Mouse (Mus musculus) midbrain, embryonic 13.5 days (tissue): ENCODE measurements around the gene Zc3hav1. TPM values are rescaled to one million over a fixed set of nuclear protein-coding genes. Genes with fewer than 3 reads are reported as not detected.

ENCODE experiments used
- ATAC-seq: fragments of 200-750 bp; cut with Nextera tagmentation; 2 replicates; pipeline ENCODE4 v1.8.0; 2017; ENCODE audit warnings: mild to moderate bottlenecking, moderate TSS enrichment, moderate library complexity
- H3K27ac ChIP-seq: fragments of 300-500 bp; sonication (generic); 2 replicates; pipeline ENCODE4 v1.5.1; 2015; ENCODE audit warnings: inconsistent platforms, mild to moderate bottlenecking, moderate library complexity
- H3K27me3 ChIP-seq: fragments of 300-500 bp; sonication (generic); 2 replicates; pipeline ENCODE4 v1.6.1; 2015; ENCODE audit warnings: mild to moderate bottlenecking, inconsistent platforms
- H3K36me3 ChIP-seq: fragments of 300-500 bp; sonication (generic); 2 replicates; pipeline ENCODE4 v1.6.1; 2015; ENCODE audit warnings: mild to moderate bottlenecking, inconsistent platforms
- H3K4me1 ChIP-seq: fragments of 300-500 bp; sonication (generic); replicated peaks from 2 replicates; pipeline ENCODE4 v1.6.1; 2015; ENCODE audit warnings: inconsistent platforms
- H3K4me2 ChIP-seq: fragments of 300-500 bp; sonication (generic); replicated peaks from 2 replicates; pipeline ENCODE4 v1.6.1; 2015; ENCODE audit warnings: moderate library complexity, mild to moderate bottlenecking, inconsistent platforms
- H3K4me3 ChIP-seq: fragments of 300-500 bp; sonication (generic); replicated peaks from 2 replicates; pipeline ENCODE4 v1.5.1; 2015; ENCODE audit warnings: mild to moderate bottlenecking, inconsistent platforms
- H3K9ac ChIP-seq: fragments of 300-500 bp; sonication (generic); replicated peaks from 2 replicates; pipeline ENCODE4 v1.6.1; 2015; ENCODE audit warnings: mild to moderate bottlenecking, inconsistent platforms
- H3K9me3 ChIP-seq: fragments of 300-500 bp; sonication (generic); 2 replicates; pipeline ENCODE4 v1.6.1; 2016; ENCODE audit warnings: mild to moderate bottlenecking, inconsistent platforms
- WGBS: fragments of 180-500 bp; shearing (Covaris S2); methylation state at CpG from one replicate; pipeline ENCODE4 v1.1.7; 2015; 5-methylcytosine and 5-hydroxymethylcytosine counted together
- polyA plus RNA-seq: library from polyadenylated mRNA; unstranded; fragments of >200 nt; fragmentation: Nextera tagmentation; extraction: Ambion mirVana; gene quantifications from 2 replicates; pipeline ENCODE4 v1.2.1, GENCODE M21; 2015

The Zc3hav1 gene
- polyA plus RNA-seq = 0.92 and 1.3 TPM in 2 replicates

DNA sequence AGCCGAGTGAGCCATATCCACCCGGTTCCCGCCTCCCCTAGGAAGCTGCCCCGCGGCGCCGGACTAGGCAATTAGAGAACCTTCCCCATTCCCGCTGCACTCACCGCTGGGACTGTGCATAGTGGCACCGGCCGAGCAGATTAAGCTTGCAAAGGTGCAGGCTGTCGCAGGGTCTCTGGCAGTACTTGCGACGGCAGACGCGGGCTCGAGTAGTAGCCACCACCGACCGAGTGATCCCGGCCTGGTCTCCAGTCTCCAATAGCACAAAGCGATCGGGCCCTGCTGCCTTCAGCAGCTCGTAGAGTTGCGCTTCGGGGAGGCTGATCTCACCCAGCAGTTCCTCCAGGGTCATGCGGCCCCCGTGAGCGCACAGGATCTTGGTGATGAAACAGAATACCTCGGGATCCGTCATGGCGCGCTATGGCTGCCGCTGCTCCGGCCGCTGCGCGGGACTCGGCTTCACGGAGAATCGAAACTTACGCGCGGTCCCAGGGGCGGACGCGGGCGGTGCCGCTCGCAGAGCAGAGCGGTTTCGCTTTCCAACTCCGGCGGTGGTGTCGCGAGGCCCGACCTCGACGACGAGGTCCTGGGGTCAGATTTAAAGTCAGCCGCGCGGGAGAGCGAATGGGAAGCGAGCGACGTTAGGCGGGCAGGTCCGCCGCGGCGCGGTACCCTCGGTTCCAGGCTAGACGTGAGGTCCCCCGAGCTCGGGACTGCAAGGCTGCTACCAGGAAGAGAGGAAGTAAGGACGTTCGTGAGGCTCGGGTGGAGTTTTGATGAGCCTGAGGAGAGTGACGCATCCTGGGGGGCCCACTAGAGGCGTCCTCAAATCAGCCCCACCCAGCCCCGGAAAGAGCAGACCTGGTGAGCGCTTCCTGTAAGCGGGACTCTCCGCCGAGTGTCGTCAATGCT is at the start of gene Zc3hav1:
Gene Zc3hav1 (minus strand): TSS at position 793 of the 912 bp plus-strand sequence.
- Histone ChIP-seq H3K9ac (peak within 1 kb of the TSS; percentile 50; the same call in 1 of the 2 replicates), H3K9me3 (no peaks in the 10 kb centered on the region), H3K4me3 (peak within 1 kb of the TSS; percentile 47), H3K4me2 (peak within 1 kb of the TSS; percentile 61), H3K27me3 (peaks cover 86% of the 10 kb centered on the region), H3K4me1 (peaks cover 21% of the 10 kb centered on the region), H3K36me3 (no peaks in the 10 kb centered on the region), H3K27ac (no peak within 1 kb of the TSS)
- peak; percentile 74 for ATAC-seq
- under 1% methylated on average over 87 of the region's 87 CpGs for WGBS

- H3K4me3 ChIP-seq = no peak overlapping the region
- H3K9ac ChIP-seq = no peak overlapping the region
- H3K9me3 ChIP-seq = no peaks in the 10 kb centered on the region
- 82% methylated on average over 3 of the region's 3 CpGs for WGBS
- no peak overlapping the region for H3K4me2 ChIP-seq
- H3K27ac ChIP-seq = no peak overlapping the region
- no peak for ATAC-seq
- H3K4me1 ChIP-seq = no peaks in the 10 kb centered on the region
- H3K27me3 ChIP-seq = no peaks in the 10 kb centered on the region
- peaks cover 52% of the 10 kb centered on the region for H3K36me3 ChIP-seq
These were observed 35.3 kb upstream of the Zc3hav1 start for GRCm38 (mm10) chr6:38389671-38390070.

DNA sequence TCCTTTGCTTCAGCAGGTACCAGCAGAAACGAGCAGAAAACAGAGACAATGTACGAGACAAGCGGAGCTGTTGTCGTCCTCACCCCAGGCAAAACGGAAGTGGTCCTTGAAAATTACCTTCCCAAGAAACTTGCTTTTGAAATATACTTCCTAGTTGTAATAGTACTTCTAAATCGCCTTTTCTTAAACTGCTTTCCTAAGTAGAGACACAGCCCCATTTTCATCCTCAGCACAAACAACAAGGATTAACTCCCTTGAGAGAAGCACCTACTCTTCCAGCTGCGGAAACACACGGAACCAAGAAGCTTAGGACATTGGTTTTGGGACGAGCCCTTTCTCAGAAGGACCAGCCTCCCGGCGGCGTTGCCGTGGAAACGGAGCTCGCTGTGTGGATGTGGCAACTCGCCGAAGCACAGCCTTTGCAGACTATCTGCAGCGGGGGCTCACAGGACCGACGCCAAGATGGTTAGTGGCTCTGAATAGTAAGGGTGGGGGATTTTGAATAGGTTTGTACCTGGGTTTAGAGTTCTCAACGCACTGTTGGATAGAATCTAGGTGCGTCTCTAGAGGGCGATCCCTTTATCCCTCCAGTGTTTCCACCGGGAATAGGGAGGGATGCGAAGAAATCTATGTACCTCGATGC is 26.8 kb upstream of the Zc3hav1 start, which contains the start of gene Ttc26:
Gene Ttc26 (plus strand): TSS at position 341 of the 643 bp plus-strand sequence.
- no peaks in the 10 kb centered on the region for H3K9me3 ChIP-seq
- H3K27me3 ChIP-seq = no peaks in the 10 kb centered on the region
- H3K36me3 ChIP-seq = peaks cover 9% of the 10 kb centered on the region
- H3K9ac ChIP-seq = peak within 1 kb of the TSS; percentile 68
- peak; percentile 95 for ATAC-seq
- under 1% methylated on average over 26 of the region's 26 CpGs for WGBS
- H3K4me3 ChIP-seq = peak within 1 kb of the TSS; percentile 57
- H3K27ac ChIP-seq = peak within 1 kb of the TSS; percentile 59
- peak within 1 kb of the TSS; percentile 74 for H3K4me2 ChIP-seq
- peaks cover 12% of the 10 kb centered on the region for H3K4me1 ChIP-seq

DNA sequence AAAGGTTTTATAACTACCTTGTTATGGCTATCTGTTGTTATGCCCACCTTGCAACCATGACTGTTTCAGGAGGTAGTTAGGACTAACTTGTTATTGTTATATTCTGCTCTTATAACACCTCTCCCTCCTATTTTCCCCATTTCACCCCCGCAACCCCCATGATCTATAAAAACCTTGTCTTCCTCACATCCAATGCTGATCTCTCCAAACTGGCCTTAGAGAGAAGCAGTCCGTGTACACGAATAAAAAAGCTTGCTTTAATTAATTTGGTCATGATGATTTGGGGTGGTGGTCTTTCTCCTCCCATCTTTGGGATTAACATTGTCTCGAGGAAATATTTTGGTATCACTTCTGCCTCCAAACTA is 26.3 kb upstream of the Zc3hav1 start:
- Histone ChIP-seq H3K4me1 (peaks cover 12% of the 10 kb centered on the region), H3K9me3 (no peaks in the 10 kb centered on the region), H3K27ac (peak overlapping the region; percentile 59), H3K4me3 (peak overlapping the region; percentile 57), H3K36me3 (peaks cover 5% of the 10 kb centered on the region), H3K4me2 (peak overlapping the region; percentile 74), H3K9ac (peak overlapping the region; percentile 68), H3K27me3 (no peaks in the 10 kb centered on the region)
- no peak for ATAC-seq
- WGBS = 2% methylated on average over 4 of the region's 4 CpGs

DNA sequence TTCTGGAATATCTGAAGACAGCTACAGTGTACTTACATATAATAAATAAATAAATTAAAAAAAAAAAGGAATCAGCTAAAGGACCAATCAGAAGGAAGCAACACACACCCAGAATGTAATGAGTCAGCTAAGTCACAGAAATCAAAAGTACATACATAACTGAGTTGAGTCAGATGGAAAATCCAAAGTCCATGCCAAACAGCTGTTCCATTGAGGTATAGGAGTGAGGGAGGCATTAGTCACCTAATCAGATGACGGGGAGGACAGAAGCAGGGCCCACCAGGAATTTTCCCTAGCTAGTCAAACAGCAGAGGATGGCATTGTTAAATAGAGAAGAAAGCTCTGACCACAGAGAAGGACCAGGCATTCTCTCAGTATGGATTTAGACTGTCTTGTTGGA is 19.9 kb upstream of the Zc3hav1 start:
- H3K36me3 ChIP-seq = no peaks in the 10 kb centered on the region
- no peak overlapping the region for H3K4me3 ChIP-seq
- H3K4me1 ChIP-seq = no peaks in the 10 kb centered on the region
- ATAC-seq = no peak
- H3K4me2 ChIP-seq = no peak overlapping the region
- no peak overlapping the region for H3K9ac ChIP-seq
- H3K27ac ChIP-seq = no peak overlapping the region
- H3K27me3 ChIP-seq = no peaks in the 10 kb centered on the region
- H3K9me3 ChIP-seq = peaks cover 3% of the 10 kb centered on the region; the same call in 1 of the 2 replicates
- WGBS = 74% methylated on average over 1 of the region's 1 CpGs

- H3K27ac ChIP-seq = no peak overlapping the region
- no peak overlapping the region for H3K4me2 ChIP-seq
- no peak overlapping the region for H3K9ac ChIP-seq
- ATAC-seq = no peak
- H3K9me3 ChIP-seq = peaks cover 3% of the 10 kb centered on the region; the same call in 1 of the 2 replicates
- H3K4me3 ChIP-seq = no peak overlapping the region
- no peaks in the 10 kb centered on the region for H3K36me3 ChIP-seq
- no peaks in the 10 kb centered on the region for H3K4me1 ChIP-seq
- H3K27me3 ChIP-seq = no peaks in the 10 kb centered on the region
- 80% methylated on average over 3 of the region's 3 CpGs for WGBS
These were observed 15.5 kb upstream of the Zc3hav1 start for GRCm38 (mm10) chr6:38369945-38370344.

DNA sequence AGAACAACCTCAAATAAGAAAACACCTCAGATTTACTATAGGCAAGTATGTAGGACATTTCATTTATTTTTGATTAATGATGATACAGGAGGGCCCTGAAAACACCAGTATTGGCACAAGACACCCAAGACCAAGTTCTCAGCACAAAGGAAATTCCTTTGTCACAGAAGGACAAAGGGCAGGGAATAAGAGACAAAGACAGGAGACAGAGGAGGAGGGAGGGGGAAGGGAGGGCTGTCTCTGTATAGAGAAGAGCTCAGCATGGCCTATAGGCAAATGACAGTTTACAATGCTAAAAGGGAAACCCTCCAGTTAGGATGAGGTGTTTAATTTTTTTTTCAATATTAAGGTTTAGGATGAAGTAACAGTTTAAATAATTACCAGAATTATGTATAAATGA is 9.7 kb upstream of the Zc3hav1 start:
- Histone ChIP-seq H3K9ac (no peak overlapping the region), H3K36me3 (no peaks in the 10 kb centered on the region), H3K4me1 (no peaks in the 10 kb centered on the region), H3K4me3 (no peak overlapping the region), H3K9me3 (no peaks in the 10 kb centered on the region), H3K27ac (no peak overlapping the region), H3K27me3 (no peaks in the 10 kb centered on the region), H3K4me2 (no peak overlapping the region)
- no peak for ATAC-seq

GRCm38 (mm10) chr6:38363370-38363769 is 9.0 kb upstream of the Zc3hav1 start:
- no peak overlapping the region for H3K9ac ChIP-seq
- no peak overlapping the region for H3K27ac ChIP-seq
- no peak for ATAC-seq

DNA sequence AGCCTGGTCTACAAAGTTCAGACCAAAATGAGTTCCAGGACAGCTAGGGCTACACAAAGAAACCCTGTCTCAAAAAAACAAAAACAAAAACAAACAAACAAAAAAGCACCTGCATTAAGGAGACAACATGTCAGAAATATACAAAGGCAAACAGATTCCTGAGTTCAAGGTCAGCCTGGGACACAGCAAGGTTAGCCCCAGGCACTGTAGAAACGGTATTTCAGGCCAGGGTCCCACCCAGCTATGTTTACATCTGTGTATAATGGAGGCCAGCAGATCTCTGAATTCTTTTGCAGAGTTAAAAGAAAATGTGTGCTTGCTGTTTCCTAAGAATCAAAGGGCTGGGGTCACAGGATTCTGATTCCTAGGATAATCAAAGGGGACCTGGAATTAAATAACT is 7.5 kb upstream of the Zc3hav1 start:
- Histone ChIP-seq H3K9me3 (no peaks in the 10 kb centered on the region), H3K4me2 (no peak overlapping the region), H3K4me3 (no peak overlapping the region), H3K27me3 (peaks cover 14% of the 10 kb centered on the region), H3K9ac (no peak overlapping the region), H3K36me3 (no peaks in the 10 kb centered on the region), H3K4me1 (no peaks in the 10 kb centered on the region), H3K27ac (no peak overlapping the region)
- WGBS = 51% methylated on average over 1 of the region's 1 CpGs
- ATAC-seq = no peak

More at GRCm38 (mm10) chr6:38363370-38363769, 9.0 kb upstream of the Zc3hav1 start:
- no peaks in the 10 kb centered on the region for H3K4me1 ChIP-seq
- WGBS = 62% methylated on average over 4 of the region's 4 CpGs
- H3K4me3 ChIP-seq = no peak overlapping the region
- no peak overlapping the region for H3K4me2 ChIP-seq
- 0 out of 2 replicates have a peak, but pooled peaks cover under 1% of the 10 kb centered on the region for H3K27me3 ChIP-seq
- H3K36me3 ChIP-seq = no peaks in the 10 kb centered on the region
- no peaks in the 10 kb centered on the region for H3K9me3 ChIP-seq

DNA sequence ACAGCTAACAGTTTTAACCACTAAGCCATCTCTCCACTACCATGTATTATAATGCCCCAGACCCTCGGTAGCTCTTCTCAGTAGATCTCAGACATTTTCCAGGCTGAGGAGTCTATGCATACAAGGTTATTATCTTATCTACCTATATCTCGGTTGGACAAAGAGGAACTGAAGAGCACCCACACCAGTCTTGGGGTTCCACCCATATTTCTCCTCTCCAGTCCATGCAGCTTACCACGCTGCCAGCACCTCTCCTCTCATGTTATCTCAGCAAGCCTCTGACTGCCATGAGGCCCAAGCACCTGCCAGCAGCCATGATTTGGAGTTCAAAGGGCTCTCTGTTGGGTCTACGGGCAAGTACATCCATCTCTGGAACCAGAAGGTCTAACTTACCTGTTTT is 6.7 kb upstream of the Zc3hav1 start:
- H3K4me2 ChIP-seq = no peak overlapping the region
- no peaks in the 10 kb centered on the region for H3K9me3 ChIP-seq
- H3K27ac ChIP-seq = no peak overlapping the region
- peaks cover 22% of the 10 kb centered on the region for H3K27me3 ChIP-seq
- no peaks in the 10 kb centered on the region for H3K36me3 ChIP-seq
- no peak for ATAC-seq
- H3K4me3 ChIP-seq = no peak overlapping the region
- no peak overlapping the region for H3K9ac ChIP-seq
- 89% methylated on average over 4 of the region's 4 CpGs for WGBS
- H3K4me1 ChIP-seq = no peaks in the 10 kb centered on the region

DNA sequence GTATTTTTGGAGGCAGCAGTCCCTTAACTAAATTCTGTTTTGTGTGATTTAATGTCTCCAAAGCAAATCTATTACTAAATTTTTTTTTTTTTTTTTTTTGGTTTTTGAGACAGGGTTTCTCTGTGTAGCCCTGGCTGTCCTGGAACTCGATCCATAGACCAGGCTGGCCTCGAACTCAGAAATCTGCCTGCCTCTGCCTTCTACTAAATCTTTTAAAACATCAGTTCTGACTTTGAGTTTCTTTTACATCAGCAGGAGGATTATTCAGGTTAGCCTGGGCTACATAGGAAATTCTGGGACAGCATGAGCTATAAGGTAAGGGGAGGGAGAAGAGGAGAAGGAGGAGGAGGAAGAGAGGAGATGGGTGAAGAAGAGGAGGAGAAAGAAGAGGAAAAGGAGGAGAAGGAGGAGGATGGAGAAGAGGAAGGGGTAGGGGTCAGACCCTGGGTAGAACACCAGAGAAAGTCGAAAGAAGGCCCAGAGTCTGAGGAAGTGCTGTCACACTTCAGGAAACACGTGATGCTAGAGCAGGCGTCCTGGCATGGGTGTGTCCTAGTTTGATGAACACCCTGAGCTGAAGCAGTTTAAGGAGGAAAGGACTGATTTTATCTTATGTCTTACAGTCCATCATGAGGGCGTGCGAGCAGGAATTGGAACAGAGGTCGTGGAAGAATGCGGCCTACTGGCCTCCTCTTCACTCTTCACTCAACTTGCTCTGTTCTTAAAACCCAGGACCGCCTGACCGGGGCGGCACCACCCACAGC is 5.5 kb upstream of the Zc3hav1 start:
- peaks cover 32% of the 10 kb centered on the region for H3K27me3 ChIP-seq
- peaks cover 7% of the 10 kb centered on the region; the same call in 1 of the 2 replicates for H3K4me1 ChIP-seq
- no peak overlapping the region for H3K27ac ChIP-seq
- ATAC-seq = no peak
- H3K9me3 ChIP-seq = no peaks in the 10 kb centered on the region
- H3K4me3 ChIP-seq = no peak overlapping the region
- no peaks in the 10 kb centered on the region for H3K36me3 ChIP-seq
- H3K4me2 ChIP-seq = no peak overlapping the region
- WGBS = 91% methylated on average over 12 of the region's 12 CpGs
- H3K9ac ChIP-seq = no peak overlapping the region
